Mouse (Mus musculus) olfactory bulb, adult 2 months (tissue): Measurements from ENCODE around the gene Smarca4.

Experiments
- CTCF ChIP-seq: fragments of 200-500 bp; IDR thresholded peaks from 2 replicates; pipeline ENCODE4 v1.5.1; 2012; ENCODE audit warnings: low read depth, mild to moderate bottlenecking, low read length, moderate library complexity; ENCODE audit not compliant: insufficient read depth
- POLR2A ChIP-seq: fragments of 200-500 bp; IDR thresholded peaks from 2 replicates; pipeline ENCODE4 v1.6.1; 2012; ENCODE audit warnings: mild to moderate bottlenecking, low read depth, low read length, moderate library complexity; ENCODE audit not compliant: insufficient read depth

DNA sequence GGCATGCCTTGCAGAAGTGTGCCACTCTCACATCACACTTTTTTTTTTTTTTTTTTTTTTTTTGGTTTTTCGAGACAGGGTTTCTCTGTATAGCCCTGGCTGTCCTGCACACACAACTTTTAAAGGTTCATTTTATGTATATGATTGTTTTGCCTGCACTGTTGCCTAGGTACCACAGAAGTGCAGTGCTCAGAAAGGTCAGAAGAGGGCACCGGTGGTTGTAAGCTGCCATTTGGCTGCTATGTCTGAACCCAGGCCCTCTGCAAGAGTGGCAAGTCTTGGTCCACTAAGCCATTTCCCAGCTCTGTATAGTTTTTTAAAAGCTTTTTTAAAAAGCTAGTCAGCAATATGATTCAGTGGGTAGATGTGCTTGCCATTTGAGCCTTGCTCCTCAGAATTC, 17.8 kb upstream of the Smarca4 start:
- TF ChIP-seq POLR2A (no peak), CTCF (no peak)
